Mouse (Mus musculus) B cell, adult 2 months (primary cell): ENCODE data around the gene Pip5kl1.

Experiments
- DNase-seq, 2 experiments: peaks; one replicate each; pipeline ENCODE4 v3.0.0; 2022

Pip5kl1 gene

GRCm38 (mm10) chr2:32547964-32548739 is 26.4 kb upstream of the Pip5kl1 start:
- no peak for DNase-seq

GRCm38 (mm10) chr2:32549171-32549570 is 25.4 kb upstream of the Pip5kl1 start:
- DNase-seq: no peak

- no peak for DNase-seq
These were observed 24.8 kb upstream of the Pip5kl1 start for GRCm38 (mm10) chr2:32549764-32550163.

GRCm38 (mm10) chr2:32551236-32551635 is 23.4 kb upstream of the Pip5kl1 start:
- DNase-seq: no peak

- DNase-seq: peak; percentile 32 to 33
These were observed 20.9 kb upstream of the Pip5kl1 start for GRCm38 (mm10) chr2:32553592-32554148.

- DNase-seq: no peak
These were observed 19.1 kb upstream of the Pip5kl1 start for GRCm38 (mm10) chr2:32555484-32555883.

- no peak for DNase-seq
These were observed 18.6 kb upstream of the Pip5kl1 start for GRCm38 (mm10) chr2:32556019-32556418.

GRCm38 (mm10) chr2:32559570-32559969 is 15.0 kb upstream of the Pip5kl1 start:
- no peak for DNase-seq

GRCm38 (mm10) chr2:32566536-32567063 is 8.0 kb upstream of the Pip5kl1 start:
- DNase-seq: peak; percentile 73 to 74

GRCm38 (mm10) chr2:32568149-32568548 is 6.4 kb upstream of the Pip5kl1 start:
- no peak for DNase-seq

GRCm38 (mm10) chr2:32568941-32569340 is 5.7 kb upstream of the Pip5kl1 start:
- no peak for DNase-seq

- DNase-seq: peak; percentile 89 to 92
These were observed 3.7 kb upstream of the Pip5kl1 start, which contains the start of gene Dpm2 for GRCm38 (mm10) chr2:32570698-32571494. Gene Dpm2 (plus strand): TSS chr2:32570858.

- no peak for DNase-seq
These were observed 2.4 kb upstream of the Pip5kl1 start for GRCm38 (mm10) chr2:32572196-32572595.

- peak; percentile 75 to 81 for DNase-seq
These were observed 446 bp downstream of the Pip5kl1 start for GRCm38 (mm10) chr2:32574901-32575585.

- peak; percentile 48 to 49 for DNase-seq
These were observed 1.1 kb downstream of the Pip5kl1 start, which contains the start of gene 9430097D07Rik for GRCm38 (mm10) chr2:32575586-32576160. Gene 9430097D07Rik (minus strand): TSS chr2:32575684.

GRCm38 (mm10) chr2:32576532-32576931 is 1.9 kb downstream of the Pip5kl1 start:
- no peak for DNase-seq

GRCm38 (mm10) chr2:32578146-32579046 is 3.8 kb downstream of the Pip5kl1 start:
- DNase-seq: peak in 1 of 2 experiments; percentile 25

- peak in 1 of 2 experiments; percentile 47 for DNase-seq
These were observed 7.0 kb downstream of the Pip5kl1 start for GRCm38 (mm10) chr2:32581450-32582095.

- peak; percentile 83 to 87 for DNase-seq
These were observed 8.5 kb downstream of the Pip5kl1 start for GRCm38 (mm10) chr2:32582830-32583799.
